ENCODE assay signal across 8 mouse cellular contexts in genomic region chrX:157490769-157491144, GRCm38 (mm10). TPM values are rescaled to one million over a fixed set of nuclear protein-coding genes. Genes with fewer than 3 reads are reported as not detected.
DNase-seq lines count a peak whose midpoint lies in the region; ATAC-seq and TF ChIP-seq lines count a peak whose summit lies in the region.

No protein-coding gene starts in this region.

- no peaks in the 10 kb centered on the region for H3K9me3 ChIP-seq in heart, embryonic 10.5 days
- H3K9me3 ChIP-seq in intestine, embryonic 14.5 days (ENCODE audit: control insufficient read depth, low read length), result no peaks in the 10 kb centered on the region
- H3K9me3 ChIP-seq in midbrain, embryonic 11.5 days (ENCODE audit: control insufficient read depth, low read length), result no peaks in the 10 kb centered on the region

- peak overlapping the region; percentile 93 for H3K27ac ChIP-seq in heart, embryonic 10.5 days
- H3K27ac ChIP-seq in cortical plate, adult 2 months (ENCODE audit: insufficient read depth, low read length), result no peak overlapping the region; the same call in 1 of the 2 replicates
- no peak overlapping the region for H3K27ac ChIP-seq in intestine, embryonic 14.5 days (ENCODE audit: low read depth)
- peak overlapping the region; percentile 80; the same call in 1 of the 2 replicates for H3K27ac ChIP-seq in midbrain, embryonic 11.5 days (ENCODE audit: low read depth, low read length)

- peaks cover 10% of the 10 kb centered on the region; the same call in 1 of the 2 replicates for H3K27me3 ChIP-seq in heart, embryonic 10.5 days (ENCODE audit: insufficient read depth, poor library complexity, severe bottlenecking)
- H3K27me3 ChIP-seq in intestine, embryonic 14.5 days (replicated peaks; ENCODE audit: control insufficient read depth, insufficient read depth, low read length), result no peaks in the 10 kb centered on the region
- H3K27me3 ChIP-seq in midbrain, embryonic 11.5 days (ENCODE audit: control insufficient read depth, insufficient read depth, low read length), result no peaks in the 10 kb centered on the region

- H3K9ac ChIP-seq in intestine, embryonic 14.5 days (ENCODE audit: low read length), result peak overlapping the region; percentile 61
- H3K9ac ChIP-seq in midbrain, embryonic 11.5 days (ENCODE audit: low read length), result peak overlapping the region; percentile 87

- H3K4me3 ChIP-seq in heart, embryonic 10.5 days, result peak overlapping the region; percentile 70
- peak overlapping the region; percentile 54 for H3K4me3 ChIP-seq in cortical plate, adult 2 months (ENCODE audit: insufficient read depth, low read length)
- H3K4me3 ChIP-seq in intestine, embryonic 14.5 days (ENCODE audit: low read depth, low read length), result peak overlapping the region; percentile 51
- peak overlapping the region; percentile 61 for H3K4me3 ChIP-seq in midbrain, embryonic 11.5 days (ENCODE audit: low read depth, low read length)

- WGBS in heart, embryonic 10.5 days, result 13% methylated on average over 12 of the region's 12 CpGs
- WGBS in intestine, embryonic 14.5 days, result 12% methylated on average over 12 of the region's 12 CpGs
- WGBS in midbrain, embryonic 11.5 days, result 22% methylated on average over 12 of the region's 12 CpGs

- H3K4me1 ChIP-seq in heart, embryonic 10.5 days, result no peaks in the 10 kb centered on the region
- peaks cover 3% of the 10 kb centered on the region; the same call in 1 of the 2 replicates for H3K4me1 ChIP-seq in cortical plate, adult 2 months (ENCODE audit: control insufficient read depth, insufficient read depth, low read length)
- H3K4me1 ChIP-seq in intestine, embryonic 14.5 days (replicated peaks; ENCODE audit: control insufficient read depth, insufficient read depth, low read length), result 0 out of 2 replicates have a peak, but pooled peaks cover 3% of the 10 kb centered on the region
- peaks cover 6% of the 10 kb centered on the region; the same call in 1 of the 2 replicates for H3K4me1 ChIP-seq in midbrain, embryonic 11.5 days (ENCODE audit: control insufficient read depth, insufficient read depth, low read length)

- intact Hi-C loops in heart, postnatal 10 days (cut with DNase I), result loop anchor here (5.0 kb wide), 2 partner anchors 57 to 107 kb away; partner anchors contain the start of gene Mbtps2

- no peak for TF ChIP-seq CTCF in cortical plate, adult 2 months (IDR thresholded peaks at IDR 0.05; ENCODE audit: extremely low read depth, insufficient read depth, low read length)

- H3K36me3 ChIP-seq in heart, embryonic 10.5 days, result no peaks in the 10 kb centered on the region
- H3K36me3 ChIP-seq in intestine, embryonic 14.5 days (ENCODE audit: control insufficient read depth, insufficient read depth, low read length), result no peaks in the 10 kb centered on the region
- H3K36me3 ChIP-seq in midbrain, embryonic 11.5 days (ENCODE audit: control insufficient read depth, insufficient read depth, low read length), result no peaks in the 10 kb centered on the region

- ATAC-seq in intestine, embryonic 14.5 days (replicated peaks; ENCODE audit: low FRiP score, low TSS enrichment, low read depth), result no peak
- ATAC-seq in midbrain, embryonic 11.5 days (ENCODE audit: low FRiP score), result no peak

- H3K4me2 ChIP-seq in intestine, embryonic 14.5 days (ENCODE audit: low read length), result peak overlapping the region; percentile 48
- peak overlapping the region; percentile 44 for H3K4me2 ChIP-seq in midbrain, embryonic 11.5 days

- no peak for TF ChIP-seq POLR2A in cortical plate, adult 2 months (IDR thresholded peaks at IDR 0.05; ENCODE audit: extremely low read depth, insufficient read depth, low read length)

- DNase-seq in heart, embryonic 10.5 days (ENCODE audit: low spot score), result no peak
- no peak for DNase-seq in heart, postnatal 10 days
- DNase-seq in A20 (ENCODE audit: low read depth, low spot score), result peak; percentile 33
- no peak for DNase-seq in intestine, embryonic 14.5 days (ENCODE audit: low spot score)
- DNase-seq in midbrain, embryonic 11.5 days (ENCODE audit: low spot score, missing footprints), result peak; percentile 90
- no peak for DNase-seq in urinary bladder, adult 2 months (ENCODE audit: low spot score)
- DNase-seq in adrenal gland, adult 18-20 months (ENCODE audit: low spot score in 2 of 2), result no peak

RNA-seq across cellular contexts. Expression of gene Sms, which starts 1.3 kb away (rescaled TPM):
- 62.9 and 69.5 TPM in 2 replicates for polyA plus RNA-seq in heart, embryonic 10.5 days (2016; fragmentation: Nextera tagmentation; extraction: Ambion mirVana)
- total RNA-seq in heart, postnatal 10 days (2021), result 10 to 100 TPM; 18.3 to 22.8 TPM
- 66.2 and 70.1 TPM in 2 replicates for polyA plus RNA-seq in cortical plate, adult 2 months (2012; rRNA removed)
- polyA plus RNA-seq in intestine, embryonic 14.5 days (2014; fragmentation: Nextera tagmentation; extraction: Ambion mirVana), result 56.6 and 59.7 TPM in 2 replicates
- 112 and 118 TPM in 2 replicates for polyA plus RNA-seq in midbrain, embryonic 11.5 days (2014; fragmentation: Nextera tagmentation; extraction: Ambion mirVana)
- polyA plus RNA-seq in urinary bladder, adult 2 months (2012; rRNA removed), result 17.2 and 21.2 TPM in 2 replicates
- total RNA-seq in adrenal gland, adult 18-20 months (2021), result 10 to 100 TPM; 10.6 to 17.1 TPM

Comparison
In these comparisons a context has a peak if more than half of its experiments do, and no peak if none do; other contexts are left out.
1. DNase-seq: peak in A20 (single experiment) and midbrain, embryonic 11.5 days (single experiment); none in heart, embryonic 10.5 days (single experiment), heart, postnatal 10 days (0 of 2), intestine, embryonic 14.5 days (single experiment), urinary bladder, adult 2 months (single experiment) and adrenal gland, adult 18-20 months (0 of 2).
2. H3K27ac ChIP-seq: peak in heart, embryonic 10.5 days (single experiment) and midbrain, embryonic 11.5 days (single experiment); none in cortical plate, adult 2 months (single experiment) and intestine, embryonic 14.5 days (single experiment).
3. Peak in every context shown above with its lines, with median percentiles within 50 percentile points of each other: H3K4me3 ChIP-seq.